Mouse (Mus musculus): Measurements from ENCODE around the gene Cachd1. TPM values are rescaled to one million over a fixed set of nuclear protein-coding genes. Genes with fewer than 3 reads are reported as not detected.

Gene Cachd1
- total RNA-seq, 2 experiments from 2014 or later: 4.0 to 5.5 TPM

GRCm38 (mm10) chr4:100782891-100783290 lies 6.4 kb downstream of the Cachd1 start:
- no peak for DNase-seq
- intact Hi-C loops (cut with DNase I): no loop called here

GRCm38 (mm10) chr4:100787201-100787600 lies 10.7 kb downstream of the Cachd1 start:
- DNase-seq: no peak
- intact Hi-C loops (cut with DNase I): no loop called here

GRCm38 (mm10) chr4:100790176-100790575 lies 13.7 kb downstream of the Cachd1 start:
- DNase-seq: no peak
- intact Hi-C loops (cut with DNase I): no loop called here

GRCm38 (mm10) chr4:100793147-100793546 lies 16.7 kb downstream of the Cachd1 start:
- intact Hi-C loops (cut with DNase I): no loop called here
- no peak for DNase-seq

GRCm38 (mm10) chr4:100795523-100795922 lies 19.0 kb downstream of the Cachd1 start:
- intact Hi-C loops (cut with DNase I): no loop called here
- no peak for DNase-seq

- peak; percentile 20 to 64 for DNase-seq
- intact Hi-C loops (cut with DNase I): no loop called here
Observed at GRCm38 (mm10) chr4:100800730-100801442, 24.4 kb downstream of the Cachd1 start.

GRCm38 (mm10) chr4:100801443-100801786 lies 24.9 kb downstream of the Cachd1 start:
- intact Hi-C loops (cut with DNase I): no loop called here
- no peak for DNase-seq

GRCm38 (mm10) chr4:100811057-100811695 lies 34.7 kb downstream of the Cachd1 start:
- no peak for DNase-seq
- intact Hi-C loops (cut with DNase I): no loop called here

- intact Hi-C loops (cut with DNase I): no loop called here
Observed at GRCm38 (mm10) chr4:100811802-100812510, 35.5 kb downstream of the Cachd1 start.

GRCm38 (mm10) chr4:100813767-100814461 lies 37.4 kb downstream of the Cachd1 start:
- intact Hi-C loops (cut with DNase I): no loop called here
- DNase-seq: no peak

More at GRCm38 (mm10) chr4:100811802-100812510, 35.5 kb downstream of the Cachd1 start:
- DNase-seq: no peak

GRCm38 (mm10) chr4:100819238-100819637 lies 42.8 kb downstream of the Cachd1 start:
- intact Hi-C loops (cut with DNase I): no loop called here
- no peak for DNase-seq

GRCm38 (mm10) chr4:100822526-100822925 lies 46.1 kb downstream of the Cachd1 start:
- no peak for DNase-seq
- intact Hi-C loops (cut with DNase I): no loop called here

- intact Hi-C loops (cut with DNase I): no loop called here
- DNase-seq: no peak
Observed at GRCm38 (mm10) chr4:100827374-100827773, 50.9 kb downstream of the Cachd1 start.

- no peak for DNase-seq
- intact Hi-C loops (cut with DNase I): no loop called here
Observed at GRCm38 (mm10) chr4:100828737-100829136, 52.3 kb downstream of the Cachd1 start.

- intact Hi-C loops (cut with DNase I): no loop called here
- no peak for DNase-seq
Observed at GRCm38 (mm10) chr4:100837205-100837604, 60.7 kb downstream of the Cachd1 start.

- intact Hi-C loops (cut with DNase I): no loop called here
- no peak for DNase-seq
Observed at GRCm38 (mm10) chr4:100842629-100843028, 66.2 kb downstream of the Cachd1 start.

- intact Hi-C loops (cut with DNase I): no loop called here
- no peak for DNase-seq
Observed at GRCm38 (mm10) chr4:100843119-100843518, 66.6 kb downstream of the Cachd1 start.

GRCm38 (mm10) chr4:100850846-100851495 lies 74.5 kb downstream of the Cachd1 start:
- intact Hi-C loops (cut with DNase I): no loop called here

GRCm38 (mm10) chr4:100852448-100852847 lies 76.0 kb downstream of the Cachd1 start:
- intact Hi-C loops (cut with DNase I): no loop called here
- no peak for DNase-seq

More at GRCm38 (mm10) chr4:100850846-100851495, 74.5 kb downstream of the Cachd1 start:
- no peak for DNase-seq

GRCm38 (mm10) chr4:100853426-100853825 lies 77.0 kb downstream of the Cachd1 start:
- intact Hi-C loops (cut with DNase I): no loop called here
- DNase-seq: no peak

All from heart, postnatal 14 days (tissue).